Mouse (Mus musculus) splenic B cell, adult 2 months (primary cell): ENCODE data around the gene Hnrnpul2.
"Not testable (repeated sequence)": the region's sequence is repeated elsewhere in the genome, so short reads cannot be mapped to it uniquely, and the experiment has no call there.

Source experiments
- DNase-seq: peaks from one replicate; pipeline ENCODE4 v3.0.0-alpha.2; 2011; ENCODE audit warnings: low read depth, low spot score
- H3K27me3 ChIP-seq: 2 replicates; pipeline ENCODE4 v1.6.1; 2012; ENCODE audit warnings: mild to moderate bottlenecking, low read length, moderate library complexity, mixed read lengths; ENCODE audit not compliant: control insufficient read depth, poor library complexity, insufficient read depth, severe bottlenecking
- H3K36me3 ChIP-seq: 2 replicates; pipeline ENCODE4 v1.6.1; 2012; ENCODE audit warnings: mild to moderate bottlenecking, low read length, moderate library complexity, mixed read lengths; ENCODE audit not compliant: control insufficient read depth, poor library complexity, insufficient read depth, severe bottlenecking

Gene Hnrnpul2

DNA sequence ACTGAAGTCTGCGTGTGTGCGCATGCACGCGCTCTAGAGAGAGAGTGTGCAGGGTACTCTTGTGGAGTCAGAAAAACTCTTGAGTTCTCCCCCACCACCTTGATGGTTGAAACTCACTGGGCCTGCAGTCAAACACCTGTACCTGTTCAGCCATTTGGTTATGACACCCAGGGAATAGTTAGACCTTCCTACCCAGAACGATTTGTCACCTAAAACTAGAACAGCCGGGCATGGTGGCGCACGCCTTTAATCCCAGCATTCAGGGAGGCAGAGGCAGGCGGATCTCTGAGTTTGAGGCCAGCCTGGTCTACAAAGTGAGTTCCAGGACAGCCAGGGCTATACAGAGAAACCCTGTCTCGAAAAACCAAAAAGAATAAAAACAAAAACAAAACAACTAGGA, 16.5 kb downstream of the Hnrnpul2 start:
- not testable (repeated sequence) for H3K27me3 ChIP-seq, DNase-seq
- H3K36me3 ChIP-seq = peaks cover 12% of the 10 kb centered on the region; the same call in 1 of the 2 replicates

DNA sequence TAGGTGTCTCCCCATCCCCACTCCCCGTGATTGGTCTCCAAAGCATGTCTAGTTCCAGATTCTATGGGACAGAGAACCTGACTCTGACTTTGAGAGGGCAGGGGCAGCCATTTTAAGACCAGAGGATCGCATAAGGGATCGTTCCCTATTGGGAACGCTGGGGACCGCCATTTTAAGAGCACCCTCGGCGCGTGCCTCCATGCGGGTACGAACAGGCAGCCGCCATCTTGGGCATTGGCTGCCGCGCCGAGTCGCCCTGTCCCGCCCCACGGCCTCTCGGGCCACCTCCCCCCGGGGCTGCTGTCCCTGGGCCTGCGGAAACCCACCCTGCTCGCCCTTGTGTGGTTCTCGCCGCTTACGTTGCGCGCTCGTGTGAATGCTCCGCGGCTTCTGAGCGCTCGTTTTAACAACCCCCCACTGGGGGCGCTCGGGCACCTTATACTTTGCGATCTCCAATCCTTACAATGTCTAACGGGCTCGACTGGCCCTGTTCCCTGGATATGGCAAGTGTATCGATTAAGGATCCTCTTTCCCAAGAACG, 17.5 kb downstream of the Hnrnpul2 start, which contains the start of gene Bscl2:
TSS of gene Bscl2 (plus strand) at position 217 of the 541 bp plus-strand sequence.
- peak; percentile 81 for DNase-seq
- Histone ChIP-seq H3K27me3 (no peaks in the 10 kb centered on the region), H3K36me3 (peaks cover 7% of the 10 kb centered on the region; the same call in 1 of the 2 replicates)

DNA sequence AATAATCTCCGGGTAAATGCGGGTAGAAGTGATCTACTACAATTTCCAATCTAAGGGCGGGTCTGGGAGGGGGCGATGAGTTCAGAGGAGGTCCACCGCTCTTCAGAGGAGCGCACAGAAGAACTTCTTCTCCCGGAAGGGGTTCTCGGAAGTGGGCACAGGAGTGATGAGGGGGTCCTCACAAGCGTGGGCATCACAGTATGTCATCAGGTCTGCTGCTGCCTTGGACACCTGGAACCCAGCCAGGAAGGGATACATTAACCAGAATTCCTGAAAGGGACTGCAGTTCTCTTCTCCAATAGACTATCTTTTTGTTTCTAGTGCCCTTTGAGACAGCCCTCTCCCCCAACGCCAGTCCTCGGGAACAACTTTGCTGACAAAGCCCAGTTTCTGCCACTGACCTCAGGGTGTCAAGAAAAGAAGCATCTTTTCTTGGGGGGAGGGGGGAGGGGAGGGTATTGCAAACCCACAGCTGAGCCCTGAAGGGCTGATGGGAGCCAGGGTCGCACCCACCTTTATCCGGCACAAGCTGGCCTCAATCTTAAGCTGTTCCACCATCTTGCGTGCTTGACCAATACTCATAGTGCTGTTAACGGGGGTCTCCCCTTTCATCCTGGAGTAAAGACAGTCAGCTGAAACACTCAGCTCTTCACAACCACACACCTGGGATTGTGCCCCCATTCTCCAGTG, 18.4 kb downstream of the Hnrnpul2 start:
- Histone ChIP-seq H3K27me3 (no peaks in the 10 kb centered on the region), H3K36me3 (peaks cover 5% of the 10 kb centered on the region; the same call in 1 of the 2 replicates)
- DNase-seq = peak; percentile 16

DNA sequence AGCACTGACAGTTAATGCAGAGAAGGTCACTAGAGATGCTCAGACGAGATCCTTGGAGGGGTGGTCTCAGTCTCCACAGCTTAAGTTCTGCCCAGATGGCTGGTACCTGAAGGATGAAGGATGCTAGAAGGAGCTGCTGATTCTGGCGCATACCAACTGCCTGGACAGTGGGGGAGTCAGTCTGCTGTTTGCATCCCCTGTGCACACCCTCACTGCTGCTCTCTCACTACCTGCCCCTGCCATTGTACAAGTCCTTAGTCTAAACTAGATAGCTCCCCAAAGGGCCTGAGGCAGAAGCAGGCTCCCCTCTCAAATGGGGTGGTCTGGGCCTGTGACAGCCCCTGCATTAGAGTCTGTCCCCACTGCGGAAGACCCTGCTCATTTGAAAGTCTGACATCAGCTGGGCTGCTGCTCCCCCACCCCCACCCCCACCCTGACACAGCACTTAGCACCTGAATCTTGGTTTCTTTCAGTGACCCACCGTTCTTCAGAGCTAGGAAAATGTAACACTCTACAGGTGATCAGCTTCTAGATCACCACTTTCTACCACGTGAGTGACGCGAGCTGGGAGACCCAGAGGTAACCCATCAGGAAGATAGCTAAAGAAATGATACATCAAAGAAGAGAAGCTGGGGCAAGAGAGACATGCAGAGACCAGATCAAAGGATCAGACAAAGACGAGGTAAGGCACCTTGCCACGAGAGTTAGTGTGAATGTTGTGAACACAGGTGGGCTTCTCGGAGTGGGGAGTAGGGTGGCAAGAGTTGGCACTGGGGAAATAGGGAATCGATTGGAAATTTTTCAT, 19.5 kb downstream of the Hnrnpul2 start, which contains the start of gene Gng3:
TSS of gene Gng3 (minus strand) at position 92 of the 805 bp plus-strand sequence.
- peaks cover 5% of the 10 kb centered on the region; the same call in 1 of the 2 replicates for H3K36me3 ChIP-seq
- H3K27me3 ChIP-seq = no peaks in the 10 kb centered on the region
- DNase-seq = no peak

DNA sequence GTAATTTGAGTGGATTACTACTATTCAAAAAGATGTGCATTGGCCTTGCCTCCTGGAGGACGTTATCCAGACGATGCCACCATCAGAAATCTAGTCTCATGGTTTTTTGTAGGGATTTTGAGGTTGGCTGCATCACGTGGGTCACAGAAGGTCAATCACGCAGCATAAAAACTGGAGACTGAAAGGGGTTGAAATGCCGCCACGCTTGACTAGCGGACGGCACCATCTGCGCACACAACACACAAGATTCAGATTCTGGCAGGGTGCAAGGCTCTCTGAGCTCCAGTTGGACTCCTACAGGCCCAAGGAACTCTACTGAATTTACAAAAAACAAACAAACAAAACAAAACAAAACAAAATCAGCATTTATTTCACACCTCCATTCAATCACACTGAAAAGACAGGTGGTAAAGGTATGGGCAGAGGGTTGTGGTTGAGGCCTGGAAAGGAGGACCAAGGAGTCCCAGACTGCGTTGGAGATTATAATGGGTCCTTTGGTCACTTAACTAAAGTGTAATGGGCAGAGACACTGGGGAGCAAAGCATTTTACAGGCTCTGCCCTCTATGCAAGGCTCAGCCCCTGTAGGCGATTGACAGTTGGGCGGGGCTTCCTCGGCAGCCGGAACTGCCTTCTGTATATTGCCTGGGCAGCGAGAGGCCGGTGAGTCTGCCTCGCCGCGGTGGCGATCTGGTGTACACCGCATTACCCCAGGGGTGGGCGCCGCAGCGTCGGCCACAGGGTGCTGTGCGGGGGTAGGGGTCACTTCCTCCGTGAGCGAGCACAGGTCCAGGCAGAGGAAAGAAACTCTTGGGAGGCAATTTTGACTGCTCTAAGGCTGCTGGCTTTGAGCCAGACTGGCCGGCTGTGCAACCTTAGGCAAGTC, 20.3 kb downstream of the Hnrnpul2 start:
- Histone ChIP-seq H3K36me3 (0 out of 2 replicates have a peak, but pooled peaks cover 2% of the 10 kb centered on the region), H3K27me3 (no peaks in the 10 kb centered on the region)
- DNase-seq = peak; percentile 65

DNA sequence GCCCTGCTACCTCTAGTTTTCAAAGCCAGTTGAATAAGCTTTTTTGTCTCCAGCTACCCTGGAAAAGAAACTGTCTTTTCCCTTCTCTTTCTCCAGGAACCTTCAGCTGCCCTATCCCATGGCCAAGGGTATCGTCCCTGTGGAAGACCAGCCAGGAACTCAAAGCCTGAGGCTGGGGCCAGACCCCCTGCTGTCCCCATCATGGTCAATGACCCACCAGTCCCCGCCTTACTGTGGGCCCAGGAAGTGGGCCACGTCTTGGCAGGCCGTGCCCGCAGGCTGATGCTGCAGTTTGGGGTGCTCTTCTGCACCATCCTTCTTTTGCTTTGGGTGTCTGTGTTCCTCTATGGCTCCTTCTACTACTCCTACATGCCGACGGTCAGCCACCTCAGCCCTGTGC, 21.2 kb downstream of the Hnrnpul2 start:
- H3K27me3 ChIP-seq = no peaks in the 10 kb centered on the region
- DNase-seq = no peak

DNA sequence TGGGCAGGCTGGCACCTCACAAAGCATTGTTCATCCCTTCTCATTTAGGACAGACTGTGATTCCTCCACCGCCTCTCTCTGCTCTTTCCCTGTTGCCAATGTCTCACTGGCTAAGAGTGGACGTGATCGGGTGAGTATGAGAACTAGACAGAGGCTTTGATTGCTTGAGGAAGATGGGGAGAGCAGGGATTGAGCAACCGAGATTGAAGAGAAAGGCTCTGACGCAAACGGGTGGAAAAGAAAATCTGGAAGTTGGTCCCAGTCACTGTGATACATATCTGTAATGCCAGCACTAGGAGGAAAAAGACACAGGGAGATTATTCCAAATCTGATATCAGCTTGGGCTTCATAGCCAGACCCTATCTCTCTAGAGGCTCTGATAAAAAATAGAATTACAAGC, 23.2 kb downstream of the Hnrnpul2 start:
- no peak for DNase-seq
- no peaks in the 10 kb centered on the region for H3K27me3 ChIP-seq
- peaks cover 2% of the 10 kb centered on the region; the same call in 1 of the 2 replicates for H3K36me3 ChIP-seq

More for the DNA sequence above, 21.2 kb downstream of the Hnrnpul2 start:
- H3K36me3 ChIP-seq = 0 out of 2 replicates have a peak, but pooled peaks cover 2% of the 10 kb centered on the region

DNA sequence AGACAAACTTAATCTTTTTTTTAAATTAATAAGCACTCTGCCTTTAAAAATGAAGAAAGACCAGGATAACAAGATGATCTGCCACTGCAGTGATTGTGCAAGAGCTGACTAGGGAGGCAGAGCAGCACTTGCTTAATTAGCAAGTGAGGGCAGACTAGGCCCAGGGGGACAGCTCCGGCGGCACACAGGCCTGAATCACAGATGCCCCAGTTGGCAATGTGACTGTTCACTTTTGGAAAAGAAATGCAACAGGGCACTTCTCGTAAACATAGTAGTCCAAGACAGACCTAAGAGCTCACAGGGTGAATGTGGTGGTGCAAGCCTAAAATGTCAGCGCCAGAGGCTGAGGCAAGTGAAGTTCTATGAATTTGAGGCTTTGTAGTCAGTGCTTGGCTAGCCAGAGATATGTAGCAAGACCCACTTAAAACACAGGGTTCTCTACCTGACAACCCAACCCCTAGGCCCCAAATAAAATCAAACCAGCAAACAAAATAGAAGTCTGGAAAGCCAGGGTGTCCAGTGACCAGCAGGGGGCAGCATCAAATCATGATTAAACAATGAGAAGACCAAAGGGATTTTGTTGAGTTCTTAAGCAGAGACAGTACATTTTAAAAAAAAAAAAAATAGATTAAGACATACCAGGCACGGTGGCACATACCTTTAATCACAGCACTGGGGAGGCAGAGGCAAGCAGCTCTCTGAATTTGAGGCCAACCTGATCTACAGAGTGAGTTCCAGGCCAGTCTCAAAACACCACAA, 24.7 kb downstream of the Hnrnpul2 start:
- H3K36me3 ChIP-seq = peaks cover 2% of the 10 kb centered on the region
- DNase-seq = peak; percentile 86
- H3K27me3 ChIP-seq = no peaks in the 10 kb centered on the region

DNA sequence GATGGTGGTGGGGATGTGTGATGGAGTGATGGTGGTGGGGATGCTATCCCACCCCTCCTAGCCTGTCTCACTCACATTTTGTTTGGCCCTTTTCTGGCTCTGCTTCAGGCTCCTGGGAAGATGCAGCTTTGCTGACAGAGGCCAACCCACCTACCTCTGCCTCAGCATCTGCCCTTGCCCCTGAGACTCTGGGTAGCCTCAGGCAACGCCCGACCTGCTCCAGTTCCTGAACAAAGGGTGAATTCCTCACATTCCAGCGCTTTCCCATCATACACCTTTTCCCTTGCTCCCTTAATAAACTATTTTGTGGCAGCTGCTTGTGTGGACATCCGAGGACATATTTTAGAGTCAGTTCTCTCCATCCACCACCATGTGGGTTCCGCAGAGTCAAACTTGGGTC, 28.5 kb downstream of the Hnrnpul2 start:
- no peak for DNase-seq
- Histone ChIP-seq H3K36me3 (no peaks in the 10 kb centered on the region; the same call in none of the 2 replicates), H3K27me3 (no peaks in the 10 kb centered on the region)

DNA sequence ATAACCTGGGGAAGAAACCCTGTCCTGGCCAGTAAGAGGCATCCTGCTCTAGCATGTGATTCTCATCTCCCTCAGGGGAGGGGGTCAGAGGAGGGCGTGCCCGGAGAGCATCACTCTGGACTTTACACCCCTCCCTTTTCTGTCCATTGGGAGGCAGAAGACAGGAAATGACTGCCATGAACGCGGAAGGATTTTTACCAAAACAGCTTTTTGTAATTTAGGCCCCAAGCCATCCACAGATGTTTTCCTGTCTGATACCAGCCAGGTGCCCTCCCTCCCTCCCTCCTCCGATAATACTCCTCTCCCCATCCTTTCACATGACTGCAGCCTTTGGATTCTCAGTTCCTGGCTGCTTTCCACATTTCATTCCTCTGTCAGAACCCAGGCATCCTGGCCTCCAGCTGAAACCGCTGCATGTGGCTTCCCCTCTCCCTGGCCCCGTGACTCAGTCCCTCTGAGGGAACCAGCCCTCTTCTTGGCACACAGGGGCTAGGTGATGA, 30.6 kb downstream of the Hnrnpul2 start, which contains the start of gene Lrrn4cl:
TSS of gene Lrrn4cl (plus strand) at position 367 of the 500 bp plus-strand sequence.
- no peak for DNase-seq
- H3K27me3 ChIP-seq = no peaks in the 10 kb centered on the region
- H3K36me3 ChIP-seq = no peaks in the 10 kb centered on the region; the same call in none of the 2 replicates

DNA sequence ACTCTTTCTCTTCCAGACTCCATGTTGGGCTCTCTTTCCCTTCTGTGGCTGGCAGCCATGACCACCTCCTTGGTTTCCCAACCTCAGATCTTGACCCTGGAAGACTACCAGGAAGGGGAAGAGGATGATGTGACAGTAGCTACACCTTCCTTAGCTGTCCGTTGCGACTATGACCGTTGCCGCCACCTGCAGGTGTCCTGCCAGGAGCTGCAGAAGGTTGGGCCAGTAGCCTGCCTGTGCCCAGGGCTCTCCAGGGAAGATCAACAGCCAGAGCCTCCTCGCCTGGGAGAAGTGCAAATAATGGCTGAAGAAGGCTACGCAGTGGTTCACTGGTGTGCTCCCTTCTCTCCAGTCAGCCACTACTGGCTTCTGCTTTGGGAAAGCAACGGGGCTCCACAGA, 31.8 kb downstream of the Hnrnpul2 start:
- no peak for DNase-seq
- no peaks in the 10 kb centered on the region for H3K27me3 ChIP-seq

DNA sequence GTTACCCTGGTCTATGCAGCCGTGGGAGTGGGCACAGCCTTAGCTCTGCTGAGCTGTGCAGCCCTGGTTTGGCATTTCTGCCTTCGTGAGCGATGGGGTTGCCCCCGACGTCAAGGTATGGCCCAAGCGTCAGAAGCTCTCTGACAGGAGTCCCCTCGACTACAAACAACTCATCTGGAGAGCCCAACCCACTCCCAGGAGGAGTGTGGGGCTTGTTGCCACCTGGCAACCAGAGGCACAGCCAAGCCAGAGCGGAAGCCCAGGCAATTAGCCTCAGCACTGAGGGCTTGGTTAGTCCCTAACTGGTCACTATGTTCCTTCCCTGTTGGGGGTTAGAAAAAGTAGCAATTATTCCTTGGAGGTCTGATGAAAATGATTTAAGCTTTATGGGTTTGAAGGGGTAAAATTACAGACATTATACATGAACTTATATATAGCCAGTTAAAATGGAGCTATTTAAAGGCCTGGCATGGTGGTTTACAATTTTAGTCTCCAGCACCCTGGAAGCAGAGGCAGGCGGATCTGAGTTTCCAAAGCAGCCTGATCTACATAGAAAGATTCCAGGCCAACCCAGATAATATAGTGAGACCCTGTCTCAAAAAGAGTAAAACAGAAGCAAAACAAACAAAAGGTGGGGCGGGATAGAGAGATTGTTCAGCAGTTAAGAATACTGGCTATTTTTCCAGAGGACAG, 32.6 kb downstream of the Hnrnpul2 start:
- H3K36me3 ChIP-seq = no peaks in the 10 kb centered on the region; the same call in 1 of the 2 replicates
- DNase-seq = no peak
- H3K27me3 ChIP-seq = no peaks in the 10 kb centered on the region

More for the DNA sequence above, 31.8 kb downstream of the Hnrnpul2 start:
- no peaks in the 10 kb centered on the region; the same call in none of the 2 replicates for H3K36me3 ChIP-seq

DNA sequence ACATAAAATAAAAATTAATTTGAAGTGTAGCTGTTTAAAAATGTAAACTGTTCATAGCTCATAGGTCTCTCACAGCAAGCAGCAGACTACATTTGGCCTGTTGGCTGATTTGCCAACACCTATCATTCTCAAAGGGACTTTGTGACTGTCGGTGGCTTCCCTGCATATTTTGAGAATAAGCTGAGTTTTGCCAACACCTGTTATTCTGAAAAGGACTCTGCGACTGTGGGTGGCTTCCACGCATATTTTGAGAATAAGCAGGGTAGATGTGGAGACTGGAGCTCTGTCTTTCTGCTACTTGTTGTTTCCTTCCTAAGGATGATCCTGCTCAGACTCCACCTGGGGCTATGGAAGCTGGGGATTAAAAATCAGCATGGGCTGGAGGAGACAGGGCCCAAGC, 33.3 kb downstream of the Hnrnpul2 start:
- DNase-seq = no peak
- no peaks in the 10 kb centered on the region; the same call in 1 of the 2 replicates for H3K36me3 ChIP-seq
- H3K27me3 ChIP-seq = no peaks in the 10 kb centered on the region
